Mouse (Mus musculus): ENCODE measurements around the gene Gnb5.

Gene Gnb5

DNA sequence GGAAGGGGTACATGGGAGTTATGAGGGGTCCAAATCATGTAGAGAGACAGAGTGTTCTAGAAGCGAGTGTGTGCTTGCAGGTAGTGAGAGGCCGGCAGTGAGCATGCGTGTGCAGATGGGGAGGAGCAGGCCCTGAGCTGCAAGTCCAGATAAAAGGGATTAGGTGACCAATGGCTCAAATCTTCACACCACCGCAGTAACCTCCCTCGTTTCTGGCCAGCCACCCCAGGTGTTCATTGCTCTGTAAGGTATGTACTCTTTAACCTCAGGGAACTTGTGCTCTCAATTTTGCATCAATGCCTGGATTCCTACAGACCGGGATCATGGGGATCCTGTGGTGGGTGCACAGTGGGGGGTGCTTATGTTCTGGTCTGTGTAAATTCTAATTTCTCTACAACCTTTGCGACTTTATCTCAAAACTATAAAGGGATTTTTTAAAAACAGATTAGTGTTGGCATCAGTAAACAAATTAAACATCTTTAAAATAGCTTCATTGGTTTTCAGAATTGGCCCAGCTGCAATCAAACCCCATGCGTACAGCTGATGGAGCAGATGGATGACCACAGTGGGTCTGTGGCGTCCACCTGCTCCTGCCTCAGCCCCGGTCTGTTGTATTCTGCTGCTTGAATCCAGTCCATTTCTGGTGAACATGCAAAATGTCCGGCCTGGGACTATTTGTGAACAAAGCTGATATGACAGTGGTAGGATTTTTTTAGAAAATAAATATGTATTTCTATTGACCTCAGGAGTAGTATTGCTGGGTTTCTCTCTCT lies at the start of gene Gnb5:
Gene Gnb5, plus strand, starts transcription at position 163 of the 773 bp plus-strand sequence.
- no peak for DNase-seq (ENCODE audit: low read depth, low spot score)

DNA sequence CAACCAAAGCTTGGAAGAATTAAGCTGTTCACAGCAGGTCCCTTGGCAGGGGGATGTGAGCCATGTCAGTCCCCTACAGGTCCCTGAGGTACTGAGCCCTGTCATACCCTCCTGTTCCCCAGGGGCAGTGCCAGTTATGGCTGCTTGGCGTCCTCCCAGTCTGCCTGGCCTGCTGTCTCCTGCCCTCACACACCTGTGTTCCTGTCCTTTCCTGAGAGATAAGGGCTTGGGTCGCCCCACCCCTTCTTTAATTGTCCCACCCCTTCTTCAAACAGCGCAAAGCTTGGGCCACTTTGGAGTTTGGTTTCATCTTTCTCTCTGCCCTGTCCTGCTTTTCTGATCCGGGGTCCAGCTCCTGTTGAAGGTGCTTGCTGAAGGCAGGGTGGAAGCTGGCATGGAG lies 47.3 kb upstream of the Gnb5 start:
- DNase-seq (ENCODE audit: low read depth, low spot score): no peak

DNA sequence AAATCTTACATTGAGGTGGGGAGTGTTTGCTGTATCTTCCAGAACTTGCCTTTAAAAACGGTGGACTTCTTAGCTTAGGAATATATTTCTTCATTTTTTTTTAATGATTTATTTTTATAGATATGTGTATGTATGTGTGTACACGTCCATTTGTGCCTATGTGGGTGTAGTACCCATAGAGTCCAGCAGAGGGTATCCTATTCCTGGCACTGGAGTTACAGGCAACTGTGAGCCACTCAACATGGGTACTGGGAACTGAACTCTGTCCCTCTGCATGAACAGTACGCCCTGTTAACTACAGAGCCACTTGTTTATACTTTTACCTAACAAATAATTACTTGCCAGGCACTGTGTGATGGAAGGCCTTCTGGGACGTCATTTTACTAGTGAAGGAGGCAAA lies 46.4 kb upstream of the Gnb5 start:
- peak; percentile 84 for DNase-seq (ENCODE audit: low read depth, low spot score)

DNA sequence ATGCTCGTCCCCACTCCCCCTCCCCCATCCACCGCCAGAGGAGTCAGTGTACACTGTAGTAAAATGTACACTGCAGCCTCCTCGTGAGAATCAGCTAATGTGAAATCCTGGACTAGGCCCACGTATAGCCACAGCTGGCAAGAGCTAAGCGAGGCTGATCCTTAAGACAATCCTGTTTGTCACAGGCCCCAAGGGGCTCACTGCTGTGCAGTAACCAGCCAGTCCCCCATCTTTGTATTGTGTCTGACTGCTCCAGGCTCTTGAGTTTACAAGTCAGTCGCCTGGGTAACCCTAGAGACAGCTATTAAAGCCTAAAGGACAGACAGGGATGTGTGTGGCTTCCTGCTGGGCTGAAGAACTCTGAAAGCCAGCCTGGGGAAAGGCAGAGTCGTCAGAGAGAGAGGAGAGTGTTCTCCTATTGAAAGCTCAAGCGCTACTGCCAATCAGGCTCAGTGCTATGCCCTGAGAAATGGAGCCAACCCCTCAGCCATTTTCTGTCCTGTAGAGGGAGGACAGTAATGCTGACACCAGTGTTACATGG lies 44.7 kb upstream of the Gnb5 start:
- peak; percentile 66 for DNase-seq (ENCODE audit: low read depth, low spot score)

DNA sequence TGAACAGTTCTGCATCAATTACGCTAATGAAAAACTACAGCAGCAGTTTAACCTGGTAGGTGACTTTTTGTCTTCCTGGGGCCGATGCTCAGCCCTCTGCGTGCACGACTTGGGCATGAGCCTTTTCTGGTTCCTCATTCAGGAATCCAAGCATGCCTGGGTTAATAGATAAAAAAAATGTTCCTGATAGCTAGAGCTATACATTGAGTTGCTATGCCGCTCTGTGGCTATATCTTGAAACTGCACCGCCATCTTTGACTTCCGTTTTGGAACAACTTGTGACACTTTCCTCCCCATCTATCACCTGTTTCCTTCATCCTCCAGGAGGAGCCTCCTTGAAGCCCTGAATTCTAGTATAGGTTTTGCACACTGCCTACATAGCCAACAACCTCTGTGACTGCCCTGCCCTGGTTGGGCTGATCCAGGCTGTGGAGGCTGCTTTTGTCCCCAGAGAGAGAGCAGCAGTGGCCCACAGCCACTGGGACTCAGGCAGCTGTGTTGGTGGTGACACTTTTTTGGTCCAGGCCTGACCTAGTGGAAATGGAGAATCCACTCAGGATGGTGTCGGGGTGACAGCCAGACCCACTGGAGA lies 43.8 kb upstream of the Gnb5 start:
- no peak for DNase-seq (ENCODE audit: low read depth, low spot score)

DNA sequence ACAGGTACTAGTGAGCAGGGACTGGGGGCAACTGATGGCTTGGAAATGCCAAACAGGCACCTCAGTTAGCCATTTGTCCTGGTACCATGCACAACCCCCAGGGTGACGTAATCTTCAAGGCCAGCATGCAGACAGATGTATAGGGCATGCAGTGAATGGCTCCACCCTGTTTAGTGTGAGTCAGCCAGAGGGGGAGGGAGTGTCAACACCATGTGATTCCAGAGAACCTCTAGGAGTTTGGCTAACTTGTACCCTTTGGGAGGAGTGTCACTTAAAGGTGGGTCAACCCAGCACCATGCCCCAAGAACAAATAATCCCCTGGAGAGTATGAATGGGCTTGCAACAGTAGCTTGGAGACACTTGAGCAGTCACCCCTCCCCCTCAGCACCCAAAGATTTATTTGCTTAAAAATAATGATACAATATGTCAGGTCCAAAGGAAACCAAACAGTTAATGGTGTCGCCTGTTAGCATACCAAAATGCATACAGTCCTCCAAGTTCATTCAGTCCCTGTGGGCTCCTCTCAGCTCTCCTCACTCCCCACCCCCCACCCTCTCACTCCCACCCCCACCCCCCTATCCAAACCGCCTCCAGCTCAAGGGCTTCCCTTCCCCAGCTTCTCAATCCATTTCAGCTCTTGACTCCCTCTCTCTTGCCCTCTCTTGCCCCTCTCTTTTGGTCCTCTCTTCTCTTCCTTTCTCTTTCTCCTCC lies 41.9 kb upstream of the Gnb5 start:
- peak; percentile 81 for DNase-seq (ENCODE audit: low read depth, low spot score)

DNA sequence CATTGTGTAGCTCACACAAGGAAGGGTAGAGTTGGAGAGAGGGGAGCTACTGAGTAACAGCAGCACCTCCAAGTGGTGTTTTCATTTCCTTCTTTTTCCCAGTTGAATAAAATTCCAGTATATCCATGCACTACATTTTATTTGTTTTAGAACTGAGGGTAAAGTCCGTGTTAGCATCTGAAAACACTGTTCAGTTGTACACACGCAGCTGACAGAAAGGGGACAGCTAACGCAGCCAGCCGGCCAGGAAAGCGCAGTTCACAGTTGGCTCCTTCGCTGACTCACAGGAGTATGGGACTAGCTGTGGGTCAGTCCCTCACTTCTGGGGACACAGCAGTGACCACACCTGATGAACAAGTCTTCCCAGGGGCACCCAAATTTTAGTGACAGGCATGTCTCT lies 38.9 kb upstream of the Gnb5 start:
- no peak for DNase-seq (ENCODE audit: low read depth, low spot score)

DNA sequence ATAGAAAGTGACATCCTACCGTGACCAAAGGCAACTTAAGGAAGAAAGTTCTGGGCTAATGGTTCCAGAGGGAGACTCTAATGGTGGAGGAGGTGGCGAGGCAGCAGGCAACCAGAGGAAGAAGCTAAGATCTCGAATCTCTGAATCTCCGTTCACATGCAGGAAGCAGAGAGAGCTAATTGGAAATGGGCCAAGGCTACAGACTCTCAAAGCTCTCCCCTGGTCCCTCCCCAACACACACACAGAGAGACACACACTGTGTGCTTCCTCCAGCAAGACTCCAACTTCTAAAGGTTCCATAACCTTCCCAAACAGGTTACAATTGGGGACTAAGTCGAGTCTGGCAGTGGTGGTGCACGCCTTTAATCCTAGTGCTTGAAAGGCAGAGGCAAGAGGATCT lies 35.7 kb upstream of the Gnb5 start:
- no peak for DNase-seq (ENCODE audit: low read depth, low spot score)

DNA sequence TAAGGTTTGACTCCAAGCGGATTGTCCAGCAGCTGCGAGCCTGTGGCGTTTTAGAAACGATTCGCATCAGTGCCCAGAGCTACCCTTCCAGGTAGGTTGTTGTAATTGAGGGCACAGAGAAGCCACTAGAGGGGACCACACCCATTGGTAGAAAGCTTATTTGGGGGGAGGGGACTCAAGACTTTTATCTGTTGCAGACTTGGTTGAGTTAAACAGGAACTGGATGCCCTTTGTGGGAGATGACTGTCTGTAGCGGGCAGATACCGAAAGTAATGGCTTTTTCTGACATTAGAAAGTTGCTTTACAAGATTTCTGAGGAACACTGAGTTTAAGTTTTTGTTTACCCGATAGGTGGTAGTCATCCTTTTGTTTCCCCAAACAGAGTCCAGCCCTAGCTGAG lies 34.5 kb upstream of the Gnb5 start:
- DNase-seq (ENCODE audit: low read depth, low spot score): no peak

DNA sequence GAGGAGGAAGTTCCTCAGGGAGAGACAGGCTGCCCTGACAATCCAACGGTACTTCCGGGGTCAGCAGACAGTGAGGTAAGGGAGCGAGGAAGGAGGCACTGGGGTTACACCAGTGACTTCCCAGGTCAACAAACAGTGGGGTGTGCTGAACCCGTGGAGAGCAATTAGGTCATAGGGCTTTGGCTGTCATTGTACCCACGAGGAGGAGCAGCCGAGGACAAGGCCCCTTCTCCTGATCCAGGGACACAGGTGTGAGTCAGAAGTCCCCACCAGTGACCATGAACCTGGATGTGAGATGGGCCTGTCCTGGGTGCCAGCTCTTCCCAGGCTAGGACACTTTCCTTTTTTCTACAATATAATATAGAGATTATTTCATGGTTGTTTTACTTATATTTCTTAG lies 32.4 kb upstream of the Gnb5 start:
- DNase-seq (ENCODE audit: low read depth, low spot score): no peak

DNA sequence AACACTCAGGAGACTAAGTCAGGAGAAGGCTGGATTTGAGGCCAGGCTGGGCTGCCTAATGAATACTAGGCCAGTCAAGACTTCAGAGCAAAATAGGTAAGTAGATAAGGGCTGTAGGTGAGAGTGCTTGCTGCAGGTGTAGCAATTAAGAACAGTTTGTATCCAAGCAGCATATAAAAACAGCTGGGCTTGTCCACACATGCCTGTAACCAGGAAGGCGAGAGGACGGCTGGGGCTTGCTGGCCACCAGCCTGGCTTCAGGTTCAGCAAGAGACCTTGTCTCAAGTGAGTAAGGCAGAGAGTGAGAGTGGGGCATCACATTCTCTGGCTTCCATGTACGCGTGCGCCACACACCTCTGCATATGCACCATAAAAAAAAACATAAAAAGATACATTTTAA lies 31.6 kb upstream of the Gnb5 start:
- DNase-seq (ENCODE audit: low read depth, low spot score): no peak

DNA sequence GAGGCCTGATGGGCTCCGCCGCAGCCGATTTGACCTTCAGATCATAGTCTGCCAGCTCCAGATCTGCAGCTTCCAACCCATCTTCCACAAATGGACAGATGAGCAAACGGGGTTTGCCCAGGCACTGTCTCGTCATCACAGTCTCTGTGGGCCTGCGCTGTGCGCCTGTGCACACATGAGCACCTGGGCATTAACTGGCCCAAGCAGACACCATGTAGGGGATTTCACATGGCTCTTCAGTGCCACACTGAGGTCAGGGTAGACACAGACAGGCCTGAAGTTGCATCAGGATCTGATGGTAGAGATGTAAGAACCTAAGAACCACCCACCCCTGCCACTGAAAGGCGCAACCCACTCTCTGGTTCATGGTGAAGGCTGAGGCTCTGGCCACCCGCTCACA lies 31.0 kb upstream of the Gnb5 start:
- DNase-seq (ENCODE audit: low read depth, low spot score): peak; percentile 39

DNA sequence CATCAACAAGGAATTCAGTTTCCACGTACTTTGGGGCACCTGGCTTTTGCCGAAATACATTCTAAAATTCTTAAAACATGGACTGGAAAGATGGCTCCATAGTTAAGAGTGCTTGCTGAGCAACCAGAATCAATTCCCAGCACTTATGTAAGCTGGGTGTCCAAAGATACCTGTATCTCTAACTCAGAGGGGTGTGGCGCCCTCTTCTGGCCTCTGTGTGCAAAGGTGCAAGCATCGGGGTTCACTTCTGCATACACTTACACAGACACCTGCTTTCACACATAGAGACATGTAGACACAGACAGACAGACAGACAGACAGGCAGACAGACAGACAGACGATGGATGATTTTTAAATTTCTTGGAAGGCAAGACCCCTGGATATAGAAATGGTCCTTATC lies 25.3 kb upstream of the Gnb5 start:
- peak; percentile 42 for DNase-seq (ENCODE audit: low read depth, low spot score)

DNA sequence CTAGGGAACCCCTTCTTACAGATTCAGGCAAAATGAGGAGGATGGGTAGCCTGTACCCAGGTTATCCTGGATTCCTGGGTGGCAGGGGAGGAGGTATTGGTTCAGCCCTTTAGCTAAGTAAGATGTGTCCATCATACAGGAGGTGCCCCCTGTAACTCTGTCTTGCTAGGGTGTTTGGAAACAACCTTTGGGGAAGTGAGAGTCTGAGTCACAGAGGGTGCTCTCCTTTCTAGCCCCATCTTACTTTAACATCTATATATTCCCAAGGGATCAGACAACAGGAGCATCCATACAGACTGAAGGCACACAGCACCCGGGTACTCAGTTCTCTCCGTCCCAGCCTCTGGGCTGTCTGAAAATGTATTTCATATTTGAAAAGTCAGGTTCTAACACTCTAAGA lies 23.9 kb upstream of the Gnb5 start:
- no peak for DNase-seq (ENCODE audit: low read depth, low spot score)

DNA sequence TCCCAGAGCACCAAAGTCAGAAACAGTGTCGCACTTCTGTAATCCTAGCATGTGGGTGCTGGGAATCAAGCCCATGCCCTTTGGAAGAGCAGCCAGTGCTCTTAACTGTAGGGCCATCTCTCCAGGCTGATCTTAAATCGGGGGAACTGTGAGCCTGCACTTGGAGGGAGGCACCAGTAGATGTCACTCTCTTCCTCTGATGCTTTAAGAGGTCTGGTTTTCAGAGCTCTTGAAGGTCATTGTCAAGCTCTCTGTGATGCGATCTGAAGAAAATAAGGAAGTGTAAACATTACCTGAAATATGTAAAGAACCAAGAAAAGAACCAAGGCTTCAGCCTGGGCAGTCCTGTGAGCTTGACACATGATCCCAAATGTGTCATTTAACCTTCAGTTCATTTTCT lies 23.3 kb upstream of the Gnb5 start:
- DNase-seq (ENCODE audit: low read depth, low spot score): peak; percentile 75

DNA sequence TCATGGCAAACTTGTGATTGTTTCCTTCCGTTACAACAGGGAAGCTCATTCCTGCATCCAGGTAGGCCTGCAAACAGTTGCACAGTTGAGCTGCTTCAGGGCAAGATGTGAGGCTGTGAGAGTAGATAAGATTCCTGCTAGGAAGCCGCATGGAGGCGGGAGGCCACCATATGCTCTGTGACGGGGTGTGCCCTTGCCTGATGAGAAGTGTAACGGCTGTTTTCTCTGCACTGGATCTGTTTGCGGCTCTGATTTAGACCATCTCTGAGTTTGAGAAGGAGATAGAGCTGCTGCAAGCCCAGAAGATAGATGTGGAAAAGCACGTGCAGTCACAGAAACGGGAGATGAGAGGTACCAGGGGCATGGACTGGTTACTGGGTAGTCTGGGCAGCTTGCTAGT lies 22.5 kb upstream of the Gnb5 start:
- DNase-seq (ENCODE audit: low read depth, low spot score): no peak

DNA sequence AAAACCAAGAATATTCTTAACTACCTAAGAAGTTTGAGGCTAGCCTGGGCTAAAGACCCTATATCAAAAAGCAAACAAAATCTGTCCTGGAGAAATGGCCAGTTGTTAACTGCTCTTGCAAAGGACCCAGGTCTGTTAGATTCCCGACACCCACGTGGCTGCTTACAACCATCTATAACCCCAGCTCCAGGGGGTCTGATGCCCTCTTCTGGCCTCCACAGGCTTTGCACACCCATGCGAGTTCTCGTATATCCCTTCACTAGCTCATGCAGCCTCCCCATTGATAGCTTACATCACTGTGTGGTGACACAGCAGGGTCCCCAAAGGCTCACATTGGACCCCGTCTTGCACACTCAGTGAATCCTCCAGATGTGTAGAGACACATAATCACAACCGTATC lies 20.7 kb upstream of the Gnb5 start:
- DNase-seq (ENCODE audit: low read depth, low spot score): peak; percentile 58

DNA sequence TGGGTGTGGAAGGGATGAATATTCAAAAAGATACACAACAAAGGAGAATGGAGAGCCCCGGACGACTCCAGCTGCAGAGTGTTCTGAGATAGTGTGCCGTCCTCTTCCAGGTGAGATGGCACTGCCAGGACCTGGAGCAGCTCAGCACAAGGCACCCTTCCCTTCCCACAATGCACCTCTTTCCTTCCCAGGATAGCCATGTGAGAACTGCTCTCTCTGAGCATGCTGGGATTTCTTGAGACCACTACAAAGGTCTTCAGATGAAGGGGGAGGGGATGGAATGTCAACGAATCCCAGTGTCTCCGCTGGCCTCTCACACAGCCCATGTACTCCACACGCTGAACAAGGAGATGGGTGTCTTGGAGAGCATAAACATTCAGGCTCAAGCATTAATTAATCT lies 18.5 kb upstream of the Gnb5 start:
- peak; percentile 71 for DNase-seq (ENCODE audit: low read depth, low spot score)

DNA sequence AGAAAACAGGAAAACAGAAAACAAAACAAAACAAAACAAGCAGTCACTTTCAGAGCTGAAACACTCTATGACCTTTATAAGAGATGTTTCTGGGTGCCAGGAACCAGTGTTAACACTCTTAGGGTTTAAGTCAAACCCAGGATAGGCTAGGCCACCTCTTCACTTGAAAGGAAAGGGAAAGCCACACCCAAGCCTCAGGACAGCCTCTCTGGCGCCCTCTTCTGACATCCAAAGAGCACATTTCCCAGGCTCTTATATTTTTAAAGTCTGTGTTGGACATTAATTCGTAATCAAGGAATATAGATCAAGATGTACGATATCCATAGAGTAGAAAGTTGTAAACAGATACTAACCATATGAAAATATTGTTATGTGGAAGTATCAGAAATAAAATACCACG lies 16.5 kb upstream of the Gnb5 start:
- peak; percentile 78 for DNase-seq (ENCODE audit: low read depth, low spot score)

DNA sequence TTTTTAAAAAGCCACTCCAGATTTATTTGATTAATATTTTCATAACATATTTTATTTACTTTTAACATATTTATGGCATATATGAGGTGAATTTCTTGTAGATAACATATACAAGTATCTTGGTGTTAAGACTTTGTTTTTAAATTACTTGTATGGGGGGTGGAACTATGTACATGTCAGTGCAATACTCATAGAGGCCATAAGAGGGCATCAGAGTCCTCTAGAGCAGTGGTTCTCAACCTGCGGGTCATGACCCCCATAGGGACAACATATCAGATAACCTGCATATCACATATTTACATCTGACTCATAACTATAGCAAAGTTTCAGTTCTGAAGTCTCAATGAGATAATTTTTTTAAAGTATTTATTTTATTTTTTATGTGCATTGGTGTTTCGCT lies 6.7 kb upstream of the Gnb5 start:
- peak; percentile 66 for DNase-seq (ENCODE audit: low read depth, low spot score)

DNA sequence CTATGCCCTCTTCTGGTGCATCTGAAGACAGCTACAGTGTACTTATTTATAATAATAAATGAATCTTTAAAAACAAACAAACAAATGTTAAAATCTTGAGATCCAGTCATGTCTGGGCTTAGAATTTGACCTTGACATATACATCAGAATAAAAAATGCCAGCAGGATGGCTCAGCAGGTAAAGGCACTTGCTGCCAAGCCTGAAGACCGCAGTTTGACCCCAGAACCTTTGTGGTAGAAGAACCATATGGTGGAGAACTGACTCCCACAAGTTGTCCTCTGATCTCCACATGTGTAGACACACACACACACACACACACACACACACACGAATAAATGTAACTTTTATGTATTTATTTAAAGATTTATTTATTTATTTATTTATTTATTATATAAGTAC lies 3.1 kb upstream of the Gnb5 start:
- no peak for DNase-seq (ENCODE audit: low read depth, low spot score)

DNA sequence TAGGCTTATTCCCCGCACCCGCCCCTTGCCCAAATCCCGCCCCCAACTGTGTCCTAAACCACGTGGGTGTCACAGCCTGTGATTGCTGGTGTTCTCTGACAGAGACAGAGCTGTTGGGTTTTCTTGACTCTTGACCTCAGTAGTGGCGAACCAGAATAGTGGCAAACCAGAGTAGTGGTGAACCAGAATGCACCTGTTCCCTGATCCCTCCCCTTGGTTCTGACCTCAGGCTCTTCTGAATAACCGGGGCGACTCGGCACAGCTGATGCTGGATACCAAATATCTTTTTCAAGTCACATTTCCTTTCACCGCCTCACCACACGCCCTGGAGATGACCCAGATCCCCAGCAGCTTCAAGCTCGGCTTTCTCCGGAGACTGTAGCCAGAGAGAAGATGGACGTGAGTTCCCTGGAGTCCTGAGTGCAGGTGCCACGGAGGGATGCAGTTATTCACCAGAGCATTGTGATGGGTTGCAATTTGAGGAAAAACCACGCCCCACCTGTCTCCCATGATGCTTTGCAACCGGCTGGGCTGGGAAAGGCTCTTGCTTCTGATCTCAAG lies 2.3 kb upstream of the Gnb5 start:
- DNase-seq (ENCODE audit: low read depth, low spot score): peak; percentile 94

Data from ZHBTc4 (cell line).